Mouse (Mus musculus) stomach, embryonic 16.5 days (tissue): Measurements from ENCODE around the gene Kctd17. TPM values are rescaled to one million over a fixed set of nuclear protein-coding genes. Genes with fewer than 3 reads are reported as not detected.

Experiments used
- ATAC-seq: fragments of 200-750 bp; cut with Nextera tagmentation; 2 replicates; pipeline ENCODE4 v1.8.0; 2017; ENCODE audit warnings: moderate number of reproducible peaks, moderate TSS enrichment; ENCODE audit not compliant: insufficient read depth, low FRiP score
- H3K27ac ChIP-seq: fragments of 300-500 bp; sonication (generic); 2 replicates; pipeline ENCODE4 v1.5.1; 2014; ENCODE audit warnings: low read length
- H3K27me3 ChIP-seq: fragments of 300-500 bp; sonication (generic); 2 replicates; pipeline ENCODE4 v1.6.1; 2014; ENCODE audit warnings: low read length, control low read depth, mixed read lengths; ENCODE audit not compliant: control insufficient read depth, insufficient read depth
- H3K36me3 ChIP-seq: fragments of 300-500 bp; sonication (generic); 2 replicates; pipeline ENCODE4 v1.6.1; 2014; ENCODE audit warnings: low read length; ENCODE audit not compliant: control insufficient read depth, insufficient read depth
- H3K4me1 ChIP-seq: fragments of 300-500 bp; sonication (generic); 2 replicates; pipeline ENCODE4 v1.6.1; 2014; ENCODE audit warnings: low read length, control low read depth, mixed read lengths; ENCODE audit not compliant: control insufficient read depth, insufficient read depth
- H3K4me2 ChIP-seq: fragments of 300-500 bp; sonication (generic); 2 replicates; pipeline ENCODE4 v1.6.1; 2014; ENCODE audit warnings: low read depth, low read length, mixed read lengths
- H3K4me3 ChIP-seq: fragments of 300-500 bp; sonication (generic); replicated peaks from 2 replicates; pipeline ENCODE4 v1.5.1; 2014; ENCODE audit warnings: mild to moderate bottlenecking, low read length
- H3K9ac ChIP-seq: fragments of 300-500 bp; sonication (generic); 2 replicates; pipeline ENCODE4 v1.6.1; 2014; ENCODE audit warnings: low read length
- H3K9me3 ChIP-seq: fragments of 300-500 bp; sonication (generic); replicated peaks from 2 replicates; pipeline ENCODE4 v1.6.1; 2016; ENCODE audit warnings: low read length, control low read depth; ENCODE audit not compliant: control insufficient read depth
- WGBS: fragments of 180-500 bp; shearing (Covaris S2); extraction: QIAGEN DNeasy Blood & Tissue Kit; methylation state at CpG from one replicate; pipeline ENCODE4 v1.1.7; 2014; 5-methylcytosine and 5-hydroxymethylcytosine counted together
- polyA plus RNA-seq: library from polyadenylated mRNA; unstranded; fragments of >200 nt; fragmentation: Nextera tagmentation; extraction: Ambion mirVana; gene quantifications from 2 replicates; pipeline ENCODE4 v1.2.1, GENCODE M21; 2015

Gene Kctd17
- polyA plus RNA-seq, 1 experiment from 2014 or later, result 32.0 TPM

- no peaks in the 10 kb centered on the region for H3K36me3 ChIP-seq
- H3K4me1 ChIP-seq, result peaks cover 10% of the 10 kb centered on the region; the same call in 1 of the 2 replicates
- no peaks in the 10 kb centered on the region for H3K9me3 ChIP-seq
- no peak overlapping the region for H3K27ac ChIP-seq
- no peak overlapping the region for H3K4me3 ChIP-seq
- WGBS, result 32% methylated on average over 7 of the region's 7 CpGs
- no peaks in the 10 kb centered on the region for H3K27me3 ChIP-seq
- no peak overlapping the region for H3K4me2 ChIP-seq
- no peak overlapping the region for H3K9ac ChIP-seq
- no peak for ATAC-seq
Measured at GRCm38 (mm10) chr15:78449694-78450418, 21.5 kb downstream of the Kctd17 start.

GRCm38 (mm10) chr15:78450419-78450768 lies 22.0 kb downstream of the Kctd17 start:
- WGBS, result 90% methylated on average over 6 of the region's 6 CpGs
- H3K9ac ChIP-seq, result no peak overlapping the region

GRCm38 (mm10) chr15:78451201-78451600 lies 22.8 kb downstream of the Kctd17 start:
- peaks cover 10% of the 10 kb centered on the region; the same call in 1 of the 2 replicates for H3K4me1 ChIP-seq
- H3K4me3 ChIP-seq, result no peak overlapping the region
- no peak for ATAC-seq
- no peak overlapping the region for H3K9ac ChIP-seq
- no peaks in the 10 kb centered on the region for H3K9me3 ChIP-seq
- WGBS, result 59% methylated on average over 2 of the region's 2 CpGs
- H3K27me3 ChIP-seq, result no peaks in the 10 kb centered on the region
- H3K36me3 ChIP-seq, result no peaks in the 10 kb centered on the region
- H3K27ac ChIP-seq, result no peak overlapping the region
- H3K4me2 ChIP-seq, result no peak overlapping the region

More at GRCm38 (mm10) chr15:78450419-78450768, 22.0 kb downstream of the Kctd17 start:
- H3K27ac ChIP-seq, result no peak overlapping the region
- H3K36me3 ChIP-seq, result no peaks in the 10 kb centered on the region
- no peak overlapping the region for H3K4me3 ChIP-seq
- peaks cover 10% of the 10 kb centered on the region; the same call in 1 of the 2 replicates for H3K4me1 ChIP-seq
- no peak overlapping the region for H3K4me2 ChIP-seq
- no peaks in the 10 kb centered on the region for H3K9me3 ChIP-seq
- H3K27me3 ChIP-seq, result no peaks in the 10 kb centered on the region
- no peak for ATAC-seq

- no peaks in the 10 kb centered on the region for H3K36me3 ChIP-seq
- 70% methylated on average over 3 of the region's 3 CpGs for WGBS
- peaks cover 8% of the 10 kb centered on the region; the same call in 1 of the 2 replicates for H3K4me1 ChIP-seq
- no peaks in the 10 kb centered on the region for H3K9me3 ChIP-seq
- no peak overlapping the region for H3K9ac ChIP-seq
- H3K4me2 ChIP-seq, result no peak overlapping the region
- H3K27me3 ChIP-seq, result no peaks in the 10 kb centered on the region
- H3K4me3 ChIP-seq, result no peak overlapping the region
- no peak overlapping the region for H3K27ac ChIP-seq
- ATAC-seq, result no peak
Measured at GRCm38 (mm10) chr15:78452929-78453328, 24.6 kb downstream of the Kctd17 start.

GRCm38 (mm10) chr15:78455168-78455567 lies 26.8 kb downstream of the Kctd17 start:
- Histone ChIP-seq H3K4me3 (no peak overlapping the region), H3K4me1 (no peaks in the 10 kb centered on the region), H3K4me2 (no peak overlapping the region), H3K36me3 (no peaks in the 10 kb centered on the region), H3K9ac (no peak overlapping the region), H3K27me3 (no peaks in the 10 kb centered on the region), H3K27ac (no peak overlapping the region), H3K9me3 (no peaks in the 10 kb centered on the region)
- no peak for ATAC-seq
- 59% methylated on average over 4 of the region's 4 CpGs for WGBS

GRCm38 (mm10) chr15:78456051-78456450 lies 27.7 kb downstream of the Kctd17 start:
- no peak overlapping the region for H3K27ac ChIP-seq
- H3K4me2 ChIP-seq, result no peak overlapping the region
- 43% methylated on average over 7 of the region's 7 CpGs for WGBS
- no peaks in the 10 kb centered on the region for H3K27me3 ChIP-seq
- no peak overlapping the region for H3K9ac ChIP-seq
- no peak overlapping the region for H3K4me3 ChIP-seq
- no peak for ATAC-seq
- no peaks in the 10 kb centered on the region for H3K36me3 ChIP-seq
- no peaks in the 10 kb centered on the region for H3K4me1 ChIP-seq
- no peaks in the 10 kb centered on the region for H3K9me3 ChIP-seq

- 73% methylated on average over 10 of the region's 10 CpGs for WGBS
- H3K9me3 ChIP-seq, result no peaks in the 10 kb centered on the region
- H3K4me1 ChIP-seq, result no peaks in the 10 kb centered on the region
- H3K36me3 ChIP-seq, result no peaks in the 10 kb centered on the region
- H3K4me3 ChIP-seq, result no peak overlapping the region
- no peak overlapping the region for H3K4me2 ChIP-seq
- no peak for ATAC-seq
- no peaks in the 10 kb centered on the region for H3K27me3 ChIP-seq
- H3K9ac ChIP-seq, result no peak overlapping the region
- no peak overlapping the region for H3K27ac ChIP-seq
Measured at GRCm38 (mm10) chr15:78457193-78457592, 28.8 kb downstream of the Kctd17 start.

GRCm38 (mm10) chr15:78462981-78463380 lies 34.6 kb downstream of the Kctd17 start:
- no peak for ATAC-seq
- H3K4me1 ChIP-seq, result no peaks in the 10 kb centered on the region
- no peaks in the 10 kb centered on the region for H3K9me3 ChIP-seq
- H3K9ac ChIP-seq, result no peak overlapping the region
- H3K36me3 ChIP-seq, result no peaks in the 10 kb centered on the region
- H3K4me3 ChIP-seq, result no peak overlapping the region
- no peak overlapping the region for H3K4me2 ChIP-seq
- 34% methylated on average over 2 of the region's 2 CpGs for WGBS
- no peaks in the 10 kb centered on the region for H3K27me3 ChIP-seq
- no peak overlapping the region for H3K27ac ChIP-seq

GRCm38 (mm10) chr15:78466809-78467208 lies 38.4 kb downstream of the Kctd17 start:
- Histone ChIP-seq H3K27ac (no peak overlapping the region), H3K9me3 (no peaks in the 10 kb centered on the region), H3K36me3 (no peaks in the 10 kb centered on the region), H3K4me2 (no peak overlapping the region), H3K4me3 (no peak overlapping the region), H3K4me1 (0 out of 2 replicates have a peak, but pooled peaks cover 1% of the 10 kb centered on the region), H3K9ac (no peak overlapping the region), H3K27me3 (no peaks in the 10 kb centered on the region)
- no peak for ATAC-seq
- 30% methylated on average over 6 of the region's 6 CpGs for WGBS
